Mouse (Mus musculus) midbrain, embryonic 14.5 days (tissue): ENCODE measurements around the gene Tmem169. TPM values are rescaled to one million over a fixed set of nuclear protein-coding genes. Genes with fewer than 3 reads are reported as not detected.
A peak's percentile ranks its signal among the peaks of the same experiment; 100 is the strongest.
"Not testable (repeated sequence)": the region's sequence is repeated elsewhere in the genome, so short reads cannot be mapped to it uniquely, and the experiment has no call there.

ENCODE experiments used
- ATAC-seq: fragments of 200-750 bp; cut with Nextera tagmentation; 2 replicates; pipeline ENCODE4 v1.8.0; 2017; ENCODE audit warnings: moderate number of reproducible peaks, moderate library complexity; ENCODE audit not compliant: low FRiP score, low TSS enrichment
- DNase-seq: peaks from one replicate; pipeline ENCODE4 v3.0.0-alpha.2; 2015
- H3K27ac ChIP-seq: fragments of 300-500 bp; sonication (generic); replicated peaks from 2 replicates; pipeline ENCODE4 v1.5.1; 2014; ENCODE audit warnings: mild to moderate bottlenecking, low read depth, low read length, moderate library complexity
- H3K27me3 ChIP-seq: fragments of 300-500 bp; sonication (generic); 2 replicates; pipeline ENCODE4 v1.6.1; 2014; ENCODE audit warnings: low read length, control low read depth, mixed read lengths; ENCODE audit not compliant: control insufficient read depth, insufficient read depth
- H3K36me3 ChIP-seq: fragments of 300-500 bp; sonication (generic); 2 replicates; pipeline ENCODE4 v1.6.1; 2014; ENCODE audit warnings: low read length, control low read depth; ENCODE audit not compliant: control insufficient read depth, insufficient read depth
- H3K4me1 ChIP-seq: fragments of 300-500 bp; sonication (generic); 2 replicates; pipeline ENCODE4 v1.6.1; 2014; ENCODE audit warnings: mild to moderate bottlenecking, antibody characterized with exemption, low read length, control low read depth; ENCODE audit not compliant: control insufficient read depth, insufficient read depth
- H3K4me2 ChIP-seq: fragments of 300-500 bp; sonication (generic); 2 replicates; pipeline ENCODE4 v1.6.1; 2014; ENCODE audit warnings: mild to moderate bottlenecking, low read length, moderate library complexity
- H3K4me3 ChIP-seq: fragments of 300-500 bp; sonication (generic); replicated peaks from 2 replicates; pipeline ENCODE4 v1.5.1; 2014; ENCODE audit warnings: low read depth, low read length
- H3K9ac ChIP-seq: fragments of 300-500 bp; sonication (generic); replicated peaks from 2 replicates; pipeline ENCODE4 v1.6.1; 2014; ENCODE audit warnings: mild to moderate bottlenecking, low read length, moderate library complexity
- H3K9me3 ChIP-seq: fragments of 300-500 bp; sonication (generic); 2 replicates; pipeline ENCODE4 v1.6.1; 2016; ENCODE audit warnings: low read length, control low read depth, mixed read lengths; ENCODE audit not compliant: control insufficient read depth
- WGBS: fragments of 180-500 bp; shearing (Covaris S2); extraction: QIAGEN DNeasy Blood & Tissue Kit; methylation state at CpG from one replicate; pipeline ENCODE4 v1.1.7; 2014; 5-methylcytosine and 5-hydroxymethylcytosine counted together
- polyA plus RNA-seq: library from polyadenylated mRNA; unstranded; fragments of >200 nt; fragmentation: Nextera tagmentation; extraction: Ambion mirVana; gene quantifications from 2 replicates; pipeline ENCODE4 v1.2.1, GENCODE M21; 2014

The Tmem169 gene
- polyA plus RNA-seq, result 33.9 and 36.0 TPM in 2 replicates

DNA sequence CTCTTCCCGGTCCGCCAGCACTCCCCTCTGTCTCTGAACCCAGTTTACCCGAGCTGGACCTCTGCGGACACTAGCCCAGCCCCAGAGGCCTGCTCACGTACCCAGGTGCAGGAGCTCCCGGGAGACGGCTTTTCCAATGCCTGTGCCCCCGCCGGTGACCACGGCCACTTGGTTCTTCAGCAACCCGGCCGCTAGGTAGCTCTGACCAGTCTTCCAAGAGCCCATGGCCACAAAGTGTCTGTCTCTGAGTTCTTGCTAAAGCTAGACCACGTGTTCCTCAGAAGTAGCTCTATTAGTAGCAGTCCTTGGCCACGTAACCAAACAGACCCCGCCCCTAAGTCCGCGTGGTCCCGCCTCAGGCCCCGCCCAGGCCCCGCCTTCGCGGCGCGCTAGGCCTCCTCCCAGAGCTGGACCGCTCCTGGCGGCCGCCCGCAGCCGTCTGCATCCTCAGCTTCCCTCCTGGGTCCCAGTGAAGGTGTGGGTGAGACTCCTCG lies at the start of gene Tmem169, which contains the start of gene Pecr:
Tmem169 (plus strand) TSS at position 378 of the 494 bp plus-strand sequence.
Pecr (minus strand) TSS at position 323 of the 494 bp plus-strand sequence.
- H3K9me3 ChIP-seq, result no peaks in the 10 kb centered on the region
- H3K27me3 ChIP-seq, result no peaks in the 10 kb centered on the region
- H3K4me3 ChIP-seq, result peak within 1 kb of the TSS; percentile 54
- H3K36me3 ChIP-seq, result no peaks in the 10 kb centered on the region
- DNase-seq, result peak; percentile 97
- H3K4me1 ChIP-seq, result peaks cover 36% of the 10 kb centered on the region
- WGBS, result under 1% methylated on average over 30 of the region's 30 CpGs
- H3K27ac ChIP-seq, result peak within 1 kb of the TSS; percentile 88
- peak within 1 kb of the TSS; percentile 79 for H3K4me2 ChIP-seq
- H3K9ac ChIP-seq, result peak within 1 kb of the TSS; percentile 81
- ATAC-seq, result peak; percentile 98

DNA sequence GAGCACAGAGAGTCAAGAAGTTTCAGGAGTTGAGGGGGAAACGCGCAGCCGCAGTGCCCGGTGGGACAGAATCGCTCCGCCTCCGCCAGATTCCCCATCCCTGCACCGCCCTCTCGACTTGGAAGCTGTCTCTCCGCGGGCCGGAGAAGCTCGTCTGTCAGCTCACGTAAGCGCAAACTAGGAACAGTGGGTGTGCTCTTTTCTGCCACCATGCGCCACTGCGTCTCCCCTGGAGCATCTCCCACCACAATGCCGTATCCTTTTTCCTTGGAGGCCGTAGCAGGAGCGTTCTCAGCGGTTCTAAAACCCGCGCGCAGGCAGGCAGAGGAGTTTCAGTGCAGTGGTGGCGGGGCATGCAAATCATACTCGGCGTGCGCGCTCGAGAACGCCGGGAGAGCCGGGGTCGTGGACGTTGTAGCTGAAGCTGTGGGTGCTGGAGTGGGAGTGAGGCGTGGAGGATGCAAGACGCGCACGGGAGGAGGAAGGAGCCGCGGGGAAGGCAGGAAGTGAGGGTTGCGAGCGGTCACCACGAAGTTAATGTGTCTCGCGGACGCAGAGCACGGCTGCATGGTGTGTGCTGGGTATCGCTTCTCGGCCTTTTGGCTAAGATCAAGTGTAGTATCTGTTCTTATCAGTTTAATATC lies 47.7 kb upstream of the Tmem169 start:
- Histone ChIP-seq H3K4me2 (peak overlapping the region; percentile 62), H3K27ac (peak overlapping the region; percentile 78), H3K9ac (peak overlapping the region; percentile 64), H3K4me3 (peak overlapping the region; percentile 53)
- DNase-seq, result peak; percentile 86
- H3K4me1 ChIP-seq, H3K36me3 ChIP-seq, H3K9me3 ChIP-seq, H3K27me3 ChIP-seq: not testable (repeated sequence)
- ATAC-seq, result peak; percentile 85
- under 1% methylated on average over 35 of the region's 50 CpGs for WGBS

DNA sequence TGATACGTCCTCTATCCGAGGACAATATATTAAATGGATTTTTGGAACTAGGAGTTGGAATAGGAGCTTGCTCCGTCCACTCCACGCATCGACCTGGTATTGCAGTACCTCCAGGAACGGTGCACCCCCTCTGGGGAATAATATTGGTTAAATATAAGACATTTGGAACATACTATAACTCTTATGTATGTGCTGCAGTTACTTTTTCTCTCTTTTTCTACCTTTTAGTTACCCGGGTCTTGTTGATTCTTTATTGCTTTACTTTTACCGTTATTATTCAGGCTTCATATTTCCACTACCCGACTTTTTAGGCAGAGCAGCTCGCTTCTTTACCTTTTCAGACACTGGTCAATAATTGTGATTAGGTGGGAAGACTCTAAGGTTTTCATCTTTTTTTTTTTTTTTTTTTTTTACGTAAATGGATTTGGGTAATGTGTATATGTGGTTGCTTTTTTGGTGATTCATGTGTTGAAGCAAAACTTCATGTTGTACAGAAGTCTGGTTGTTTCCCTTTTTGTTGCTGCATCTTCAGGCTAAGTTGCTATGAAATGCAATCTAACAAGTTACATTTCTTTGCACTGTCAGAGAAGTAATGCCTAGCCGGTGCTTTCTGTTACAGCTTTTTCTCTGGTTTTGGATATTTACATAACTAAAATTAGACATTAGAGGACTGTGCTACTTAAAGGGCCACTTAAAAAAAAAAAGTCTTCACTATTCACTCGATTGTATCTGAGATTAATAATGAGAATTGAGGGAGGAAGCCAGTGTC lies 47.0 kb upstream of the Tmem169 start:
- DNase-seq (peak; percentile 43), ATAC-seq (no peak)
- no peak overlapping the region for H3K27ac ChIP-seq
- peak overlapping the region; percentile 18; the same call in 1 of the 2 replicates for H3K4me3 ChIP-seq
- H3K4me1 ChIP-seq, result 0 out of 2 replicates have a peak, but pooled peaks cover 4% of the 10 kb centered on the region
- H3K36me3 ChIP-seq, result no peaks in the 10 kb centered on the region
- H3K9ac ChIP-seq, result no peak overlapping the region
- no peaks in the 10 kb centered on the region for H3K9me3 ChIP-seq
- H3K4me2 ChIP-seq, result peak overlapping the region; percentile 45
- WGBS, result 8% methylated on average over 11 of the region's 13 CpGs
- H3K27me3 ChIP-seq, result 0 out of 2 replicates have a peak, but pooled peaks cover 4% of the 10 kb centered on the region

DNA sequence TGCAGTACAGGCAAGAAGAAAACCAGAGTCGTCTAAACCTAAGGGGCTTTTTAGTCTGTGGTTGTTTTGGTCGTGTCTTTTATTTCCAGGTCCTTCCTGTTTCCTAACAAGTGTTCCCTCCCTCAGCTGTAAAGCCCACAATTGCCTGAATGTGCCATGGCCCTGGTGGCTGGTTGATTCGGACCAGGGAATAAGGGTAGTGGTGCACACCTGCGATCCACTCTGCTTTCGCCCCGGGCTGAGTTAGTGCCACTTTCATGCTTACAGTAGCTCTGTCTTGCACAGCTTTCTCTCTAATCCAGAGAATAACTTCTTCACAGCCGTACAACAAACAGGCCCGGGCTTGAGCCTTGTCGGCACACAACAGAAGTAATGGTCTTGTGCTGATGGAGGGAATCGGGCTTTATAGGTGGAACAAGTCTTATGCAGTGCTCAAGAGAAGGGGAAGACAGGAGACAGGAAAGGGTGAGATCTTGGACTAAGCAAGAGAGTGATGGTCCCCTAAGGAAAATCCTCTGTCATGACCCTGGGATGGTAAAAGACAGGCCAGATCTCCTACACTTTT lies 46.1 kb upstream of the Tmem169 start:
- Histone ChIP-seq H3K9ac (no peak overlapping the region), H3K27ac (no peak overlapping the region), H3K4me2 (no peak overlapping the region), H3K4me1 (0 out of 2 replicates have a peak, but pooled peaks cover 4% of the 10 kb centered on the region), H3K27me3 (0 out of 2 replicates have a peak, but pooled peaks cover 4% of the 10 kb centered on the region), H3K36me3 (no peaks in the 10 kb centered on the region), H3K4me3 (no peak overlapping the region), H3K9me3 (no peaks in the 10 kb centered on the region)
- ATAC-seq (no peak), DNase-seq (no peak)
- 68% methylated on average over 10 of the region's 10 CpGs for WGBS

DNA sequence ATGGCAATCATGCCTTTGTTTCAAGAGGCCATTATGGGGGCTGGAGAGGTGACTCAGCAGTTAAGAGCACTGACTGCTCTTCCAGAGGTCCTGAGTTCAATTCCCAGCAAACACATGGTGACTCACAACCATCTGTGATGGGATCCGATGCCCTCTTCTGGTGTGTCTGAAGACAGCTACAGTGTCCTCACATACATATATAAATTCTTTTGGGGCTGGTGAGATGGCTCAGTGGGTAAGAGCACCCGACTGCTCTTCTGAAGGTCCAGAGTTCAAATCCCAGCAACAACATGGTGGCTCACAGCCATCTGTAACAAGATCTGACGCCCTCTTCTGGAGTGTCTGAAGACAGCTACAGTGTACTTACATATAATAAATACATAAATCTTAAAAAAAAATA lies 45.1 kb upstream of the Tmem169 start:
- H3K27me3 ChIP-seq, H3K9ac ChIP-seq, H3K9me3 ChIP-seq, H3K36me3 ChIP-seq, ATAC-seq, H3K4me1 ChIP-seq, H3K27ac ChIP-seq, DNase-seq, H3K4me2 ChIP-seq, H3K4me3 ChIP-seq: not testable (repeated sequence)
- WGBS, result 85% methylated on average over 3 of the region's 3 CpGs

DNA sequence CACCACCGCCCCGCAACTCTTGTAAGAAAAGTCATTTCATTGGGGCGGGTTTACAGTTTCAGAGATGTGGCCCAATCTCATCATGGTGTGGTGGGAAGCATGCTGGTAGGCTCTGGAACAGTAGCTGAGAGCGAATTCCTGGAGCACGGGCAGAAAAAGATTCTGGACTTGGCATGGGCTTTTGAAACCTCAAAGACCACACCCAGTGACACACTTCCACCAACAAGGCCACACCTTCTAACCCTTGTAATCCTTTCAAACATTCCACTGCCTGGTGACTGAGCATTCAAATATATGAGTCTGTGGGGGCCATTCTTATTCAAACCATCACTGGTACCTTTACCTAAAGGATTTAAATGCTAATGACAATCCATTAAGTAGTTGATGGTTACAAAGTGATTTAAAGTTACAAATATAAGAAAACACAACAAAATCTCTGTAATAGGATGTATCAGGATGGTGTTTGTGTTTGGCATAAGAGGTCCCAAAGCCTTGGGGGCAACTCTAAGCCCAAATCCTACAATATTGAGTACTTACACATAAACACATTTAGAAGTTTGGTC lies 41.5 kb upstream of the Tmem169 start:
- Histone ChIP-seq H3K4me2 (no peak overlapping the region), H3K27me3 (0 out of 2 replicates have a peak, but pooled peaks cover 4% of the 10 kb centered on the region), H3K36me3 (no peaks in the 10 kb centered on the region), H3K4me1 (no peaks in the 10 kb centered on the region), H3K4me3 (no peak overlapping the region), H3K27ac (no peak overlapping the region), H3K9me3 (no peaks in the 10 kb centered on the region), H3K9ac (no peak overlapping the region)
- WGBS, result 88% methylated on average over 5 of the region's 5 CpGs
- ATAC-seq (no peak), DNase-seq (no peak)

DNA sequence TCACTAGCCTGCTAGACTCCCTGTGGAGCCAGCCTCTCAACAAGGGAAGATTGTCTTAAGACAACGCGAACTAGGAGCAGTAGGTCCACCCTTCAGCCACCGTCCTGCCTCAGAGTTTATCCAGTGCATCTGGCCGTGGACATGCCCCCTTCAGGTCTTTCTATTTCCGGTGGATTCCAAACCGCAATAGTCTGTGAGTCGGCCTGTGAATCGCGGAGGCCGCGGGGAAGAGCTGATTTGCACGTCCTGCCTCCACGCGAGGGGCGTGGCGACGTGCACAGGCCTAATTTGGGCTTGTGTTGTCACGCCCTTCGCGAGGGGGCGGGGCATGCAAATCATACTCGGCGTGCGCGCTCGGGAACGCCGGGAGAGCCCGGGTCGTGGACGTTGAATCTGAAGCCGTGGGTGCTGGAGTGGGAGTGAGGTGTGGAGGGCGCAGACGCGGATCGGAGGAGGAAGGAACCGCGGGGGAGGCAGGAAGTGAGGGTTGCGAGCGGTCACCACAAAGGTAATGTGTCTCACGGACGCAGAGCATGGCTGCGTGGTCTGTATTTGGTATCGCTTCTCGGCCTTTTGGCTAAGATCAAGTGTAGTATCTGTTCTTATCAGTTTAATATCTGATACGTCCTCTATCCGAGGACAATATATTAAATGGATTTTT lies 40.4 kb upstream of the Tmem169 start:
- Histone ChIP-seq H3K27ac (peak overlapping the region; percentile 97), H3K4me2 (peak overlapping the region; percentile 60), H3K9me3 (no peaks in the 10 kb centered on the region), H3K36me3 (no peaks in the 10 kb centered on the region), H3K27me3 (no peaks in the 10 kb centered on the region), H3K4me1 (no peaks in the 10 kb centered on the region), H3K4me3 (peak overlapping the region; percentile 47), H3K9ac (peak overlapping the region; percentile 82)
- ATAC-seq (peak; percentile 96), DNase-seq (peak; percentile 97)
- under 1% methylated on average over 45 of the region's 47 CpGs for WGBS
